Mouse (Mus musculus): Measurements from ENCODE around the gene Olfr275.
"Not testable (repeated sequence)": the region's sequence is repeated elsewhere in the genome, so short reads cannot be mapped to it uniquely, and the experiment has no call there.

Gene Olfr275

DNA sequence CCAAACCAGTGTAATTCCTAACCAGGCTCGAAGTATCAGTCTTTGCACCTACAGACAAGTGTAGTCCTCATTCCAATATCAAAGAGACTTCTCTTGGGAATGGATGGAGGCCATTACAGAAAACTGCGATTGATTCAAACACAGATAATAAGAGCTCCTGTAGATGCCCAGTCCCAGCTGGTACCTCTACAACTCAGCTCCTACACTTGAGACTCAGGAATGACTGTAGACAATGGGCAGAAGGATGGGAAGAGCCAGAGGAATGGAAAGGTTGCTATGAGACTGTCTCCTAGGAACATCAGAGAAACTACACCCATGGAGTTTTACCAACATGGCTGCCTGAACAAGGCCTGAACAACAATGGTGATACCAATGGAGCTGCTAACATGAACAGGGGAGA is at the start of gene Olfr275:
Gene Olfr275, plus strand, starts transcription at position 301 of the 400 bp plus-strand sequence.
- DNase-seq (ENCODE audit: low spot score in 2 of 2), result no peak

DNA sequence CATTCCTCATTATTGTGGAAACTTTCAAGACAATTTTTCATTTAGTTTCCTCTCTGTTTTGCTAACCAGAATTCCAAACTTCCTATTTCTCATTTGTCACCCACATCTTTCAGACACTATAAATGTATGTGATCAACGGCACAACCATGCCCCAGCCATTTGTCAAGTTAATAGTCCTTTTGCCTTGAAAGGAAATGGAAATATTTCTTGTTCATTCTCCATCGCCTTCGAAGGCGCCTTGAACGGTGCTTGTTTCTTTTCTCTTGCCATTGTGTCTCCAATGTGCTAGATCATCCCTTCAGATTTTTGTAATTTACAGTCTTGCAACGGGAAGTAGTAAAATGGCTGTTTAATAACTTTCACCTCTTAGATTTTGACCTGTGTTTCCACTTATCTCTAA is 48.8 kb upstream of the Olfr275 start:
- DNase-seq (ENCODE audit: low spot score in 2 of 2), result no peak

DNA sequence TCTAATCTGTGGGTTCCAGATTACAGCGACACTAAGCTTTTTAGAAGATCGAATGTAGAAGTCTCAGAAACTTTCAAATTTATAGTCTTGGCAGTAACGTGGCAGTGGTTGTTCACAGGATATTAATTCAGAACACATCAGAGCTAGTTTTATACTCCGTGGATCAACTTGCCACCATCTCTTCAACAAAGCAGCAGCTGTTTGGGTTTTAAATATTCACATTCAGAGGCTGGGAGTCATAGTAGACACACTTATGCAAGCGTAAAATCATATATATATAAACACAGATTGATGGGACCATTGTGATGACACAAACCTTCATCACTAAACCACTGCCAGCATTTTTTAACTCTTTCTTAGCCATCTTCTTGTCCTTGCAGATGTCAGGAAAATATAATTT is 42.2 kb upstream of the Olfr275 start:
- no peak for DNase-seq (ENCODE audit: low spot score in 2 of 2)

DNA sequence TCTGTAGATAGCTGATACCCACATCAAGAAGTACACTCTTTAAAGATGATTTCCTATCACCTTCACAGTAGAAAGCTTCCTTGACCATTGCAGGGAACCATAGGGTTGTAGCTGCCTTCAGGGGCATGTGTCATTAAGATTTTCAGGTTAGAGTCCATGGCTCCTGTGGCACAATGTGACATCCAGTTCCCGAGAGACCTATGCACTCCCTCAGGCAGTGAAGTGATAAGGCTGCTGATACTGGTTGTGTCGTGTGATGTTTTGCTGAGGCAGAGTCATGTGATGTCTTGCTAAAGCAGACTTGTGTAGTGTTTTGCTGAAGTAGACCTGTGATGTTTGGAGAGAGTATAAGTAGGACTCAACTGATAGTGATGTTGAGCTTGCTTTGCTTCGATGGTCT is 14.4 kb upstream of the Olfr275 start:
- no peak for DNase-seq (ENCODE audit: low spot score in 2 of 2)

DNA sequence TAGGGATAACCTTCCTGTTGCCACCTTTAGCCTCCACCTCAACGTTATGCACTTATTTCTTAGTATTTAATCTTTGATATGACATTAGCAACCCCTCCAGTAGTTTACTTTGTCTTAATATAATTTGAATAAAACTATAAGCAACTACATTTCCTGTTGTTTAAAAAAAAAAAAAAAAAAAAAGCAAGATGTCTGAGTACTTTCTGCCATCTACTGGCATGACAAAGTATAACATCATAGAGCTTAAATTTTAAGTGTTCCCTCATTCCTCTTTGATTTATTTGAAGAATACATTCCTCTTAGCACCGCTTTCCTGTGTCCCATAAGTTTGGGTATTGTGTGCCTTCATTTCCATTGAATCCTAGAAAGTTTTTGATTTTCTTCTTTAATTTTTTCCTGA is 2.5 kb upstream of the Olfr275 start:
- DNase-seq (ENCODE audit: low spot score in 2 of 2), result no peak

DNA sequence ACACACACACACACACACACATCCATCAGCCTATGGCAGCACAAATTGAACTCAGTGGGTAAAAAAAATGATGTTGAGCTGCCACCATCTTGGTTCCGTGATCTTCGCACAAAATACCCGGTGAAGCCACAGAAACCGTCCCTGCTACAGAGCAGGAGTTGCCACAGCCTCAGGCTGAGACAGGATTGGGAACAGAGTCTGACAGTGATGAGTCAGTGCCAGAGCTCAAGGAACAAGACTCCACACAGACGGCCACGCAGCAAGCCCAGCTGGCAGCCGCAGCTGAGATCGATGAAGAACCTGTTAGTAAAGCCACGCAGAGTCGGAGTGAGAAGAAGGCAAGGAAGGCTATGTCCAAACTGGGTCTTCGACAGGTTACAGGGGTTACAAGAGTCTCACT is 7.0 kb downstream of the Olfr275 start:
- DNase-seq (ENCODE audit: low spot score in 2 of 2), result no peak

DNA sequence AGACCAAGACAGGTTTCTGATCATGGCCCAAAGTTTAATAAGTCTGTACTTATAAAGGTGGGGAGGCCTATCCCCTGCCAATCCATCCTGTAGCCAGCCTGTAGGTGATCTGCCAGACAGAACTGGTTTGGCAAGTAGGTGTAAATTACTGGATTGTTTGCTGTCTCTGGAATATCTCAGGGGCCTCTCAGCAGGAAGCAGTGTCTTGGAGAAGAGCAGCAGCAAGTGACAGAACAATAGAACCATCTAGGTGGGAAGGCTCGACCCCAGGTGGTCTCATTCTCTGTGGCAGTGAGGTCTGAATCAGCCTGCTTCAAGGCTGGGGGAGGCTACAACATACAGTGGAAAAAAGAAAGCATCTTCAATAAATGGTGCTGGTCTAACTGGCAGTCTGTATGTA is 31.0 kb downstream of the Olfr275 start:
- DNase-seq (ENCODE audit: low spot score in 2 of 2), result not testable (repeated sequence)

DNA sequence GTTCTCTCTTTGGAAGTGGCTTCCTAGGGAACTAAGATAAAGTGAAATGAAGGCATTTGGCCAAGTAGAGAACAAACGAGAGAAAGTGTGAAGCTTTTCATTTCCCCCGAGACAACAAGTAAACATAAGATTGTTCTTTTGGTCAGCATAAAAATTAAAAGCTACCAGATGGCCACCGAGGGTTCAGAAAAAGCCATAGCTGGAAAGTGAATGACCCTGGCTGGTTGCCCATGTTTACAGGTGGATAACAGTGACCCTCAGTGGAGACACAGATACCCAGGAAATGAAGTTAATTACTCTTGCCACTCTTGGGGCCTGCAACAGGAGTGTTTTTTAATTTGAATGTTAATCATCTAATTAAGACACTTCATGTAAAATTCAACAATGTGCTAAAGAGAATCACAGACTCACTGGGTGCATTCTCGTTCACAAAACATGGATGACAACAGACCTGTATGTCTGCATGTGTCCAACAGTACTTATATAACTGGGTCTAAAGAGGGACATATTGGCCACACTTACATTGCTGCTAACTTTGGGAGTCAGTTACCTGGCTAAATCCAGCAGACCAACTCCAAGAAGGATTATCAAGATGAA is 34.7 kb downstream of the Olfr275 start:
- DNase-seq (ENCODE audit: low spot score in 2 of 2), result no peak

DNA sequence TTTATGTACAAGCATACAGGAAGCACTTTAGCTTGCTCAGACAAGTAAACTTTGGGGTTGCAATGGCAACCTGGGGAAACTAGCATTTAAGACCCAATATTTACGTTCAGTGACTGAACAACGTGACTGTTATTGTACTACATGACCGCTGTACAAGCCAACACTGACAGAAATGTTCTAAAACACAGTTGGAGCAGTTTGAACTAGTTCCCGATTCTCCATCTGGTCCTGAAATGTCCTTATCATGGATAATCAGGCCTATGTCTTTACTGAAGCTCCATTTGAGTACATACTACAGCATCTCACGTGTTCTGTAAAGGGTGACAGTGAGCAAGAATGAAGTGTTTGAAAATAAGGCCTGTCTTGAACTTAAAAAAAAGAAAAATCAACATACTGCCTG is 35.3 kb downstream of the Olfr275 start:
- no peak for DNase-seq (ENCODE audit: low spot score in 2 of 2)

DNA sequence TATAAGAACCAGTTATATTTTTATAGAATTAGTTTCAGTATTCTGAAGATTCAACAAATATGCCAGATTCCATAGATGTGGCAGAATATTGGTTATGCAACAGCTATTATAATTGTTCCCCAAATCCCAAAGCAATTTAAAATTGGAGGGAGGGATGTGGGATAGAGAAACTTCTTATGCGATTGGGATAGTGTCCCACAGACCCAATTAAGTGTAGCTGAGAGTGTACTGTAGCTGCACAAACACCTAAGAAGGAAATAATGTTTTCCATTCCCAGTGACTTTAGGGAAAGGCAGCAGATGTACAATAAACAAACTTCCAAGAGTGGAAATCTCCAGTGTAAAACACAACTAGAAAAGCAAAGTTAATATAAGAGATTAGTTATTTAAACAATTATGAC is 44.7 kb downstream of the Olfr275 start, which contains the start of gene Olfr273:
Gene Olfr273, minus strand, starts transcription at position 101 of the 400 bp plus-strand sequence.
- no peak for DNase-seq (ENCODE audit: low spot score in 2 of 2)

DNA sequence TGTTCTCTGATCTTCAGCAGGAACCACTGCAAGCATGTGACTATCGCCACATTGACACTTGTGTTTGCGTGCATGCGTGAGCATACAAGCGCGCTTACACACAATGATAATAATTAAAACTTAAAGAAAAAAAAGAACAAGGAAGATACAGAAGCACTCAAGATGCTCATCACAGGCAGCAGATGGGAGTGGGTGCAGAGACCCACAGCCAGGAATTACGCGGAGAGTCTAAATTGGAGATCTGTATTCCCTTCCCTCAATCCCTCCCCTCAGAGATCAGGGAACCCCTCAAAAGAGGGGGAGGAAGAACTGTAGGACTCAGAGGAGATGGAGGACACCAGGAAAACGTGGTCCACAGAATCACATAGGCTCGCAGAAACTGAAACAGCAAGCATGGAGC is 49.8 kb downstream of the Olfr275 start:
- DNase-seq (ENCODE audit: low spot score in 2 of 2), result no peak

All from urinary bladder, postnatal 36 days (tissue).